Mouse (Mus musculus) left cerebral cortex, adult 11 months (tissue): ENCODE data around the gene Tsen2.

ENCODE experiments used
- DNase-seq: peaks from one replicate; pipeline ENCODE4 v3.0.0; 2022; ENCODE audit warnings: low spot score

The Tsen2 gene

DNA sequence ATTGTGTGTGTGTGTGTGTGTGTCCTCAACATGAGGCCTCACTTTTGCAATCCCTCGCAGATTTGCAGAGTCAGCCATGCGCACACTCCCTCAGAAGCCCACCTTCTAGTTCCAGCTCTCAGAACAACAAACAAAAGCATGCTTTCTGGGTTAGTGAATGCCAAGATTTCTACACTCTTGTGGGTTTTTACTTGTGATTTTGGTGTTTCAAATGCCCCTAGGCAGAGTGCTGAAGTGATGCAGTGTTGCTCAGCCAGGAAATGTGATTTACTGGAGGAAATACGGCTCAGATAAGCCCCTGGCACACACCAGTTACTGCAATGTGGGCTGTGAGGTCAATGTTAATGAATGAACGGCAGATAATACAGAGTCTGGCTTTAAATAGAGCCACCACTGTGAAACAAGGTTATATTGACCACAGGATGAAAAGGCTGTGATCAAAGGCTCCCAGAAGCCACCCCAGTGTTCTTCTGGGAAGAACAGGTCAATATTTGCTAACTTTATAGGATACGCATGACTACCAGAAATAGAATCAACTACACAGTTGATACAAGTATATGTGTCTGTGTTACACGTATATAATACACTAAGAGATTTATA, 2.7 kb upstream of the Tsen2 start:
- DNase-seq = no peak

DNA sequence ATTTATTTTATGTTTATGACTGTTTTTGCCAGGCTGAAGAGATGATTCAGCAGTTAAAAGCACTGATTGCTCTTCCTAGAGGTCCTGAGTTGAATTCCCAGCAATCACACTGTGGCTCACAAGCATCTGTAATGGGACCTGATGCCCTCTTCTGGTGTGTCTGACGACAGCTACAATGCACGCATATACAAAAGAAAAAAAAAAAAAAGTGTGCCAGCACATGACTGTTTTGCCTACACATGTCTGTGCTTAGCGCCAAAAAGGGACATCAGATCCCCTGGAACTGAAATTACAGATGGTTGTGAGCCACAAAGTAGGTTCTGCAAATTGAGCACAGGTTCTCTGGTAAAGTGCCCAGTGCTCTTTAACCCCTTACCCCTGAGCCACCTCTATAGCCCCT, 2.1 kb upstream of the Tsen2 start:
- no peak for DNase-seq

GRCm38 (mm10) chr6:115546276-115546675, 1.8 kb downstream of the Tsen2 start:
- DNase-seq = no peak

GRCm38 (mm10) chr6:115555485-115555884, 11.0 kb downstream of the Tsen2 start:
- no peak for DNase-seq

GRCm38 (mm10) chr6:115558176-115558575, 13.7 kb downstream of the Tsen2 start:
- no peak for DNase-seq

GRCm38 (mm10) chr6:115559651-115560632, 15.5 kb downstream of the Tsen2 start:
- DNase-seq = no peak

GRCm38 (mm10) chr6:115565479-115566045, 21.1 kb downstream of the Tsen2 start:
- DNase-seq = no peak

GRCm38 (mm10) chr6:115574171-115574570, 29.7 kb downstream of the Tsen2 start:
- no peak for DNase-seq

- DNase-seq = no peak
Measured at GRCm38 (mm10) chr6:115577407-115577806, 32.9 kb downstream of the Tsen2 start.

DNA sequence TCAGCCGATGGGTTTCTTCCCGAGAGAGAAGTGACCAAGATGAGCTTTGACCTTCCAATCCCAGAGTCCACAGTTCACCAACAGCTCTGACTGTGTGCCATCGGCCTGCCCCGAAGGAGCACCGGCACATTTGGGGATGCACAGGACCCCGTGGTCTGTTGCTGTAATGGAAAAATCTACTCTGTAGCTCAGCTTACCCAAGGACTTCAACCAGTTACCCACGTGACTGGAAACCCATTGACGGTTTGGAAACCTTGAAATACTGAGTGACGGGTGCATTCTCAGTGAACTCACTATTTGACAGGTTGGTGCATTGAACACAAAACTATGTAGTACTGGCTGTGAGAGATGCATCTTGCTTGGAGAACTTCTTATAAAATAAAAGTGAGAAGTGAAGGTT, 33.5 kb downstream of the Tsen2 start:
- no peak for DNase-seq

GRCm38 (mm10) chr6:115580810-115581209, 36.3 kb downstream of the Tsen2 start:
- no peak for DNase-seq

GRCm38 (mm10) chr6:115582328-115583115, 38.1 kb downstream of the Tsen2 start:
- DNase-seq = no peak

- no peak for DNase-seq
Measured at GRCm38 (mm10) chr6:115583430-115584125, 39.1 kb downstream of the Tsen2 start.

GRCm38 (mm10) chr6:115584176-115584575, 39.7 kb downstream of the Tsen2 start:
- DNase-seq = no peak

DNA sequence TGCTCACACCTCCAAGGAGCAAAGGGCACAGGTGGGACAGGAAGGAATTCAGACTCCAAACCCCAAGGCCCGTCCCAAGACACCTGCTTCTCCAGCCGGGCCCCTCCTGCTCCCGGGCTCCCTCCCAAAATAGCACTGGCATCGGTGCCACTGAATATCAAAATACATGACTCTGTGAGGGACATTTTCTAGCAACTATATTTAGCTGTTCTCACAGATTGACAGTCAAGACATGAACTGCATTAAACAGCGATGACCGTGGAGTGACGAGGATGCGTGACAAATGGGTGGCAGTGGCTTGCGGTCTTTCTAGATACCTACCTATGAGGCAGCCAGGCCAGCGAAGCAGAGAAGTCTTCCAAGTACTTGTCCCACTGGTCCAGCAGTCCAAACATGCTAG, 41.9 kb downstream of the Tsen2 start:
- DNase-seq = no peak

DNA sequence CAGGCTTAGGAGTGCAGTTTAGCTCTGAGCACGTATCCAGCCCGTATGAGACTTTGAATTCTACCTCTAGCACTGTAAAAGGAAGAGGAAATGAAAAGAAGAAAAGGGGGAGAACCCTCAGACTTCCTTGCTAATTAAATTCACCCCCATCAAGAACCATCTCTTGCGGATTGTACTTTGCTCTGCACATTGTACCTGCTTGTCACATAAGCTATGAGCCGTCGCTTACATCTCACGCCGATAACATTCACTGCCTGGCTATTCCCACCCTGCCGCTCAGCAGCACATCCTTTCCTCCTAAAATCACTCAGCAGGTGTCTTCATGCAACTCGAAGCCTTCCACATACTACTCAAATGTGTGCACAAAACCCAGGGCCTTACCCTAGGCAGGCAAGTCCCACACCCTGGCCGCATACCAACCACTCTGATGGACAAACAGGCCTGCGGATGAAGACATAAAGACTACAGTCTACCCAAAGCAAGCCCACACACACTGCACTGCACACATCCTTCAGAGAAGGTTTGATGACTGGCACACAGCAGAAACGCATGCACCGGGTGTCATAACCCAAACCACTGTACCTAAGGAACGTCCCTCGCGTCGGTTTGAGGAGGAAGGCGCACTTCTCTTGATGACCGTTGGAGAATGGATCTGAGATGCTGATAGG, 47.4 kb downstream of the Tsen2 start:
- DNase-seq = no peak

DNA sequence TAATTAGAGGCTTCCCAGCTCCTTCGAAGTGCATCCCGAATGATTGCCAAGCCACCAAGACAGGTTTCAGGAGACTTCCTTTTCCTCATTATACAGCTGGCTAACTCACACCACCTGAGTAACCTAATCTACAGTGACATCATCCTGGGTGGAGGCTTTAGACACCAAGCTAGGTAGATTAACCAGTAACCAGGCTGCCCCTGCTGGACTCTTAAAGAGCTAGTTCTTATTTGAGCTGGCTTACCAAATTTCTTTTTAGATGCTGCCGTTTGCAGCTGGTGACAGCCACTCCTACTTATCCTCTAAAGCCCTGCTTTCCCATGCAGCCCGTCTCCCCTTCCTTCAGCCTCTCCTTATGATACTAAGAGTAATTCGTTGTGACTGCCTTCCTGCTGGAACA, 48.0 kb downstream of the Tsen2 start, which contains the start of gene Mkrn2os:
TSS of gene Mkrn2os (minus strand) at position 119 of the 400 bp plus-strand sequence.
- DNase-seq = no peak

GRCm38 (mm10) chr6:115593252-115593651, 48.8 kb downstream of the Tsen2 start:
- DNase-seq = no peak

DNA sequence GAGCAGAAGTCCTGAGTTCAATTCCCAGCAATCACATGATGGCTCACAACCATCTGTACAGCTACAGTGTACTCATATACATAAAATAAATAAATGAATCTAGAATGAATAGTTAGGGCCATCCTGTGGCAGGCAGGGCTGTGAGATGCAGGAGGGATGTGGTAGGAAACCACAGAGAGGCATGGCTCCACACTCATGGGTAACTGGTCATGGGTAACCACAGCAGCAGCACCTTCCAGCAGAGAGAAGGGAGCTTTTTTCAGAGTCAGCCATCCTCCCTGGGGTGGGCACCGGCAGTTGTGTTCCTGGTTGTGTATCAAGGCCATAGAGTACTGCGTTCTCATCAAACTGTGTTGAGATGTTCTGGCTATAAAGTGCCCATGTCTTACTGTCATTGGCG, 50.0 kb downstream of the Tsen2 start:
- no peak for DNase-seq

- DNase-seq = no peak
Measured at GRCm38 (mm10) chr6:115595667-115596066, 51.2 kb downstream of the Tsen2 start.

GRCm38 (mm10) chr6:115601322-115601714, 56.9 kb downstream of the Tsen2 start:
- no peak for DNase-seq
